ENCODE assay signal across 27 mouse cellular contexts in genomic region chr14:58208401-58208800, GRCm38 (mm10).
DNase-seq lines count a peak whose midpoint lies in the region; ATAC-seq lines count a peak whose summit lies in the region.
"Had no signal": no experiment of that assay in that cellular context is flagged by ENCODE, and none has a peak within 500 bp of the region (broad histone marks: within the 10 kb centered on the region; RNA-seq: fewer than 3 reads in every experiment).

No protein-coding gene starts in this region.

- no peak overlapping the region for H3K9ac ChIP-seq in kidney, embryonic 15.5 days
- H3K9ac ChIP-seq: embryonic facial prominence, embryonic 12.5 days; embryonic facial prominence, embryonic 15.5 days; forebrain, embryonic 12.5 days; forebrain, embryonic 15.5 days; heart, embryonic 13.5 days; hindbrain, embryonic 12.5 days; hindbrain, embryonic 15.5 days had no signal

- no peak overlapping the region for H3K4me3 ChIP-seq in kidney, embryonic 15.5 days (replicated peaks)
- H3K4me3 ChIP-seq: embryonic facial prominence, embryonic 12.5 days; embryonic facial prominence, embryonic 15.5 days; forebrain, embryonic 12.5 days; forebrain, embryonic 15.5 days; heart, adult 2 months; heart, embryonic 10.5 days; heart, embryonic 13.5 days; hindbrain, embryonic 12.5 days; hindbrain, embryonic 15.5 days had no signal

- H3K27me3 ChIP-seq in kidney, embryonic 15.5 days = no peaks in the 10 kb centered on the region
- H3K27me3 ChIP-seq: CH12.LX; embryonic facial prominence, embryonic 12.5 days; embryonic facial prominence, embryonic 15.5 days; forebrain, embryonic 15.5 days; heart, embryonic 13.5 days; hindbrain, embryonic 15.5 days; Patski had no signal

- ATAC-seq in kidney, embryonic 15.5 days (replicated peaks; ENCODE audit: low FRiP score) = no peak
- ATAC-seq: forebrain, embryonic 15.5 days; Patski had no signal

- peak; percentile 78 for DNase-seq in kidney, adult 11 months
- peak; percentile 22 to 78 for DNase-seq in kidney, adult 8-10 months
- peak; percentile 42 for DNase-seq in kidney, postnatal 10 days
- peak; percentile 46 to 58 for DNase-seq in kidney, postnatal 36 days
- DNase-seq in right cerebral cortex, postnatal 14 days = no peak
- no peak for DNase-seq in left cerebral cortex, adult 8-10 months (ENCODE audit: low spot score in 2 of 2)
- DNase-seq: adrenal gland, postnatal 10 days; adrenal gland, postnatal 36 days; B cell, adult 2 months; cerebellum, adult 18-20 months; cerebellum, adult 9-10 months; cerebellum, postnatal 14 days; gastrocnemius, postnatal 25 days; heart, adult 2 months; heart, postnatal 14 days had no signal

- no peaks in the 10 kb centered on the region for H3K9me3 ChIP-seq in kidney, embryonic 15.5 days (replicated peaks)
- H3K9me3 ChIP-seq: embryonic facial prominence, embryonic 12.5 days; embryonic facial prominence, embryonic 15.5 days; forebrain, embryonic 12.5 days; forebrain, embryonic 15.5 days; heart, embryonic 10.5 days; heart, embryonic 13.5 days; hindbrain, embryonic 12.5 days; hindbrain, embryonic 15.5 days had no signal

- no peaks in the 10 kb centered on the region for H3K36me3 ChIP-seq in kidney, embryonic 15.5 days
- H3K36me3 ChIP-seq: embryonic facial prominence, embryonic 12.5 days; embryonic facial prominence, embryonic 15.5 days; forebrain, embryonic 12.5 days; forebrain, embryonic 15.5 days; G1E; heart, embryonic 10.5 days; heart, embryonic 13.5 days; hindbrain, embryonic 12.5 days; hindbrain, embryonic 15.5 days had no signal

- H3K4me2 ChIP-seq in kidney, embryonic 15.5 days = no peak overlapping the region
- H3K4me2 ChIP-seq: embryonic facial prominence, embryonic 12.5 days; embryonic facial prominence, embryonic 15.5 days; forebrain, embryonic 12.5 days; forebrain, embryonic 15.5 days; heart, embryonic 13.5 days; hindbrain, embryonic 12.5 days; hindbrain, embryonic 15.5 days had no signal

- H3K27ac ChIP-seq in kidney, embryonic 15.5 days = no peak overlapping the region
- H3K27ac ChIP-seq: embryonic facial prominence, embryonic 12.5 days; embryonic facial prominence, embryonic 15.5 days; forebrain, embryonic 12.5 days; forebrain, embryonic 15.5 days; heart, adult 2 months; heart, embryonic 10.5 days; heart, embryonic 13.5 days; hindbrain, embryonic 12.5 days; hindbrain, embryonic 15.5 days had no signal

- no peaks in the 10 kb centered on the region for H3K4me1 ChIP-seq in kidney, embryonic 15.5 days
- H3K4me1 ChIP-seq: embryonic facial prominence, embryonic 12.5 days; embryonic facial prominence, embryonic 15.5 days; forebrain, embryonic 12.5 days; forebrain, embryonic 15.5 days; heart, embryonic 10.5 days; heart, embryonic 13.5 days; hindbrain, embryonic 12.5 days; hindbrain, embryonic 15.5 days had no signal

- 90% methylated on average over 1 of the region's 1 CpGs for WGBS in kidney, embryonic 15.5 days

Comparison
In these comparisons a context has a peak if more than half of its experiments do, and no peak if none do; other contexts are left out.
1. DNase-seq: peak in kidney, adult 11 months (single experiment), kidney, adult 8-10 months (2 of 2), kidney, postnatal 10 days (single experiment) and kidney, postnatal 36 days (2 of 2); none in right cerebral cortex, postnatal 14 days (single experiment) and left cerebral cortex, adult 8-10 months (0 of 2).